Mouse (Mus musculus): Measurements from ENCODE around the gene Parvg. TPM values are rescaled to one million over a fixed set of nuclear protein-coding genes. Genes with fewer than 3 reads are reported as not detected.
"Not testable (repeated sequence)": the region's sequence is repeated elsewhere in the genome, so short reads cannot be mapped to it uniquely, and the experiment has no call there.

Gene Parvg
- 1.6 and 2.0 TPM in 2 replicates for polyA plus RNA-seq (2015; fragmentation: Nextera tagmentation; extraction: Ambion mirVana)

GRCm38 (mm10) chr15:84323966-84324869 is at the start of gene Parvg:
Gene Parvg, plus strand, starts transcription at chr15:84324026.
- no peak within 1 kb of the TSS for H3K4me3 ChIP-seq
- no peaks in the 10 kb centered on the region for H3K9me3 ChIP-seq
- H3K27me3 ChIP-seq = no peaks in the 10 kb centered on the region
- no peak for ATAC-seq (ENCODE audit: low FRiP score, low read depth)
- WGBS = 70% methylated on average over 10 of the region's 10 CpGs
- H3K27ac ChIP-seq = no peak within 1 kb of the TSS
- H3K36me3 ChIP-seq = no peaks in the 10 kb centered on the region
- no peak within 1 kb of the TSS for H3K9ac ChIP-seq
- H3K4me1 ChIP-seq = peaks cover 16% of the 10 kb centered on the region
- H3K4me2 ChIP-seq (replicated peaks) = no peak within 1 kb of the TSS

GRCm38 (mm10) chr15:84276066-84276465 is 47.8 kb upstream of the Parvg start:
- Histone ChIP-seq H3K27ac (no peak overlapping the region), H3K4me3 (no peak overlapping the region), H3K36me3 (peaks cover 6% of the 10 kb centered on the region), H3K9me3 (no peaks in the 10 kb centered on the region), H3K4me1 (no peaks in the 10 kb centered on the region), H3K9ac (no peak overlapping the region), H3K27me3 (no peaks in the 10 kb centered on the region), H3K4me2 (replicated peaks) (no peak overlapping the region)
- whole genome bisulfite sequencing = 69% methylated on average over 4 of the region's 4 CpGs
- no peak for ATAC-seq (ENCODE audit: low FRiP score, low read depth)

- H3K27me3 ChIP-seq = no peaks in the 10 kb centered on the region
- H3K9me3 ChIP-seq = no peaks in the 10 kb centered on the region
- no peak overlapping the region for H3K4me3 ChIP-seq
- no peak overlapping the region for H3K9ac ChIP-seq
- no peak for ATAC-seq (ENCODE audit: low FRiP score, low read depth)
- no peaks in the 10 kb centered on the region for H3K4me1 ChIP-seq
- 88% methylated on average over 7 of the region's 7 CpGs for WGBS
- H3K36me3 ChIP-seq = peaks cover 6% of the 10 kb centered on the region
- no peak overlapping the region for H3K4me2 ChIP-seq (replicated peaks)
- no peak overlapping the region for H3K27ac ChIP-seq
Measured at GRCm38 (mm10) chr15:84278091-84278490, 45.7 kb upstream of the Parvg start.

GRCm38 (mm10) chr15:84278656-84279055 is 45.2 kb upstream of the Parvg start:
- Histone ChIP-seq H3K4me3 (no peak overlapping the region), H3K4me1 (no peaks in the 10 kb centered on the region), H3K9me3 (no peaks in the 10 kb centered on the region), H3K27ac (no peak overlapping the region), H3K4me2 (replicated peaks) (no peak overlapping the region), H3K36me3 (peaks cover 6% of the 10 kb centered on the region), H3K27me3 (no peaks in the 10 kb centered on the region), H3K9ac (no peak overlapping the region)
- no peak for ATAC-seq (ENCODE audit: low FRiP score, low read depth)
- 68% methylated on average over 7 of the region's 7 CpGs for WGBS

- H3K4me1 ChIP-seq = no peaks in the 10 kb centered on the region
- no peak for ATAC-seq (ENCODE audit: low FRiP score, low read depth)
- H3K4me3 ChIP-seq = no peak overlapping the region
- H3K4me2 ChIP-seq (replicated peaks) = no peak overlapping the region
- no peaks in the 10 kb centered on the region for H3K9me3 ChIP-seq
- no peak overlapping the region for H3K27ac ChIP-seq
- 81% methylated on average over 8 of the region's 8 CpGs for whole genome bisulfite sequencing
- H3K9ac ChIP-seq = no peak overlapping the region
- no peaks in the 10 kb centered on the region for H3K27me3 ChIP-seq
- no peaks in the 10 kb centered on the region for H3K36me3 ChIP-seq
Measured at GRCm38 (mm10) chr15:84280309-84280708, 43.5 kb upstream of the Parvg start.

GRCm38 (mm10) chr15:84280712-84281347 is 43.0 kb upstream of the Parvg start:
- WGBS = 87% methylated on average over 11 of the region's 11 CpGs
- Histone ChIP-seq H3K27ac (no peak overlapping the region), H3K36me3 (no peaks in the 10 kb centered on the region)

GRCm38 (mm10) chr15:84282206-84283085 is 41.4 kb upstream of the Parvg start:
- H3K9ac ChIP-seq = no peak overlapping the region
- H3K4me3 ChIP-seq = no peak overlapping the region
- no peaks in the 10 kb centered on the region for H3K36me3 ChIP-seq
- H3K4me2 ChIP-seq (replicated peaks) = no peak overlapping the region
- H3K9me3 ChIP-seq = no peaks in the 10 kb centered on the region
- H3K4me1 ChIP-seq = no peaks in the 10 kb centered on the region
- 80% methylated on average over 20 of the region's 20 CpGs for WGBS
- H3K27ac ChIP-seq = no peak overlapping the region
- H3K27me3 ChIP-seq = no peaks in the 10 kb centered on the region
- ATAC-seq (ENCODE audit: low FRiP score, low read depth) = no peak

More at GRCm38 (mm10) chr15:84280712-84281347, 43.0 kb upstream of the Parvg start:
- no peak overlapping the region for H3K4me3 ChIP-seq
- no peak overlapping the region for H3K4me2 ChIP-seq (replicated peaks)
- H3K27me3 ChIP-seq = no peaks in the 10 kb centered on the region
- no peaks in the 10 kb centered on the region for H3K9me3 ChIP-seq
- no peak overlapping the region for H3K9ac ChIP-seq
- H3K4me1 ChIP-seq = no peaks in the 10 kb centered on the region
- no peak for ATAC-seq (ENCODE audit: low FRiP score, low read depth)

- ATAC-seq (ENCODE audit: low FRiP score, low read depth) = no peak
- 70% methylated on average over 5 of the region's 5 CpGs for WGBS
- no peak overlapping the region for H3K4me2 ChIP-seq (replicated peaks)
Measured at GRCm38 (mm10) chr15:84284059-84284458, 39.8 kb upstream of the Parvg start.

GRCm38 (mm10) chr15:84285453-84285852 is 38.4 kb upstream of the Parvg start:
- H3K36me3 ChIP-seq = no peaks in the 10 kb centered on the region
- 52% methylated on average over 7 of the region's 7 CpGs for WGBS
- no peak overlapping the region for H3K4me3 ChIP-seq
- ATAC-seq (ENCODE audit: low FRiP score, low read depth) = no peak
- no peaks in the 10 kb centered on the region for H3K9me3 ChIP-seq
- no peaks in the 10 kb centered on the region for H3K27me3 ChIP-seq
- no peak overlapping the region for H3K4me2 ChIP-seq (replicated peaks)
- H3K4me1 ChIP-seq = no peaks in the 10 kb centered on the region
- H3K27ac ChIP-seq = no peak overlapping the region
- no peak overlapping the region for H3K9ac ChIP-seq

More at GRCm38 (mm10) chr15:84284059-84284458, 39.8 kb upstream of the Parvg start:
- Histone ChIP-seq H3K4me1 (no peaks in the 10 kb centered on the region), H3K27me3 (no peaks in the 10 kb centered on the region), H3K36me3 (no peaks in the 10 kb centered on the region), H3K27ac (no peak overlapping the region), H3K4me3 (no peak overlapping the region), H3K9ac (no peak overlapping the region), H3K9me3 (no peaks in the 10 kb centered on the region)

GRCm38 (mm10) chr15:84288953-84289352 is 34.9 kb upstream of the Parvg start:
- not testable (repeated sequence) for H3K4me2 ChIP-seq (replicated peaks); H3K27me3 ChIP-seq; ATAC-seq (ENCODE audit: low FRiP score, low read depth); H3K9me3 ChIP-seq; H3K4me3 ChIP-seq; H3K9ac ChIP-seq; H3K4me1 ChIP-seq; H3K36me3 ChIP-seq; H3K27ac ChIP-seq
- WGBS = 95% methylated on average over 1 of the region's 1 CpGs

GRCm38 (mm10) chr15:84291097-84291496 is 32.7 kb upstream of the Parvg start:
- Histone ChIP-seq H3K4me3 (no peak overlapping the region), H3K36me3 (no peaks in the 10 kb centered on the region), H3K27me3 (no peaks in the 10 kb centered on the region), H3K4me2 (replicated peaks) (no peak overlapping the region), H3K9ac (no peak overlapping the region), H3K4me1 (no peaks in the 10 kb centered on the region), H3K27ac (no peak overlapping the region), H3K9me3 (no peaks in the 10 kb centered on the region)
- no peak for ATAC-seq (ENCODE audit: low FRiP score, low read depth)
- WGBS = 87% methylated on average over 5 of the region's 5 CpGs

GRCm38 (mm10) chr15:84293590-84293989 is 30.2 kb upstream of the Parvg start:
- Histone ChIP-seq H3K9ac (no peak overlapping the region), H3K36me3 (no peaks in the 10 kb centered on the region), H3K9me3 (no peaks in the 10 kb centered on the region), H3K4me3 (no peak overlapping the region), H3K27me3 (peaks cover 8% of the 10 kb centered on the region), H3K27ac (no peak overlapping the region), H3K4me2 (replicated peaks) (no peak overlapping the region), H3K4me1 (peaks cover 10% of the 10 kb centered on the region)
- 78% methylated on average over 12 of the region's 12 CpGs for WGBS
- ATAC-seq (ENCODE audit: low FRiP score, low read depth) = no peak
